Mouse (Mus musculus) erythroblast, embryonic 14.5 days (primary cell): ENCODE measurements around the gene H2-Eb2. TPM values are rescaled to one million over a fixed set of nuclear protein-coding genes. Genes with fewer than 3 reads are reported as not detected.

Experiments used
- H3K27me3 ChIP-seq: 2 replicates; pipeline ENCODE4 v1.6.1; 2012; ENCODE audit warnings: inconsistent platforms; ENCODE audit not compliant: control insufficient read depth
- H3K36me3 ChIP-seq: 2 replicates; pipeline ENCODE4 v1.6.1; 2012; ENCODE audit warnings: mild to moderate bottlenecking, inconsistent platforms; ENCODE audit not compliant: control insufficient read depth
- H3K4me1 ChIP-seq: 2 replicates; pipeline ENCODE4 v1.6.1; 2012; ENCODE audit warnings: inconsistent platforms; ENCODE audit not compliant: control insufficient read depth
- H3K4me3 ChIP-seq: replicated peaks from 2 replicates; pipeline ENCODE3; 2012; ENCODE audit warnings: moderate library complexity, mild to moderate bottlenecking, inconsistent platforms
- H3K9me3 ChIP-seq: 2 replicates; pipeline ENCODE4 v1.6.1; 2012; ENCODE audit warnings: low read length, inconsistent platforms, mixed read lengths; ENCODE audit not compliant: control insufficient read depth
- GATA1 ChIP-seq: IDR thresholded peaks from 2 replicates; pipeline ENCODE4 v1.6.1; 2012; ENCODE audit warnings: low read length, inconsistent platforms, mixed read lengths
- TAL1 ChIP-seq: IDR thresholded peaks from 3 replicates; pipeline ENCODE4 v1.6.1; 2012; ENCODE audit warnings: low read length, inconsistent platforms, mixed read lengths
- polyA plus RNA-seq: library from polyadenylated mRNA; stranded (reverse); fragments of >175 nt; gene quantifications from 2 replicates; pipeline ENCODE4 v1.2.3, GENCODE M21; 2012

H2-Eb2 gene
- polyA plus RNA-seq, 1 experiment: not detected

DNA sequence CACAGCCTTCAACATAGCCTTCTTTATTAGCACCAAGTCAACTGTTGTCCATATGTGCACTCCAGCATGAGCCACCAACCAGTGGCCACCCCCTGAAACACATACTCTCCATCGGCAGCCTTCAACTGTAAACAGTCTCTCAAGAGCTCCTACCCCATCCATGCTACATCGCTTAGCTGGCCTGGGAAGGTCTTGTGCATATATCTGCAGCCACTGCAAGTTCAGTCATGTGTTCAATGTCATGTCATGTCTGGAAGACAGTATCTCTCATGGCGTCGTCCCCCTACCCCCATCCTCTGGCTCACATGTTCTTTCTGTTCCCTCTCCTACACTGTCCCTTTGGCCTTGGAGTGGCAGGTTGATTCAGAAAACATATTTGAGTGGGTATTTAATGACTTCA, 19.4 kb downstream of the H2-Eb2 start:
- Histone ChIP-seq H3K4me1 (no peaks in the 10 kb centered on the region), H3K4me3 (no peak overlapping the region), H3K27me3 (no peaks in the 10 kb centered on the region), H3K9me3 (no peaks in the 10 kb centered on the region), H3K36me3 (no peaks in the 10 kb centered on the region)
- no peak for TF ChIP-seq TAL1
- no peak for TF ChIP-seq GATA1

DNA sequence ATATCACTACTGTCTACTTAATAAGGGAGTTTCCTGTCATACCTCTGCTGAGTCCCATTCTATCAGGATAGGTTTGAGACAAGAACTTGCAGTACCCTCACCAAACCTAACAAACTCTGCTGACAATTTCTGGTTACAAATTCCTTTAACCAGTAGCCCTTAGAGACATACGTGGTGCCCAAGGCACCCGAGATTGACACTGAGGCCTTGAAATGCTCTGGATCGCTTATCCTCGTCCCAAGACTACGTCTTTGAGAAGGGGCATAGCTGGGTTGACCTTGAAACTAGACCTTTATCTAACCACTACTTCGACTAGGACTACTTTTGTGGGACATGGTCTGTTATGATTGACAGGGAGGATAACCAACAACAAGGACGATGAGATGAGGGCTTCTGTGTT, 20.0 kb downstream of the H2-Eb2 start:
- Histone ChIP-seq H3K27me3 (no peaks in the 10 kb centered on the region), H3K4me1 (no peaks in the 10 kb centered on the region)

DNA sequence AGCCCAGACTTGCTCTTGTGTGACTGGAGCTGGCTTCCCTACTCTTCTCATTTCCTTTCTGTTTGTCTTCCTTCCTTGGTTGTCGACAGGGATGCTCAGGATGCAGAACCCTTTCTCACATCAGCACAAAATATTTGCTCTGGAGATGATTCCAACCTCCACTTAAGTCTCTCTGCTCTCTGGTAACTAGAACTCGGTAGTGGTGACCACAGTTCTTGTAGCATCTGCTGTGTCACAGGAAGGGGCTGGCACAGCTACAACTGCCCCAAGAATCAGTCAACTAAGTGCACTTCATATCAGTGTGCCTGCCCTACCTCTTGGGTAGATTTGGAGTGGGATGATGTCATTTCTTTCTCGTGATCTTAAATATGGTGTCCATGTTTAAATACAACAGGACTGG, 20.6 kb downstream of the H2-Eb2 start:
- Histone ChIP-seq H3K9me3 (no peaks in the 10 kb centered on the region), H3K4me1 (no peaks in the 10 kb centered on the region), H3K4me3 (no peak overlapping the region), H3K27me3 (no peaks in the 10 kb centered on the region), H3K36me3 (no peaks in the 10 kb centered on the region)
- TF ChIP-seq GATA1 (no peak), TAL1 (no peak)

More for the DNA sequence above, 20.0 kb downstream of the H2-Eb2 start:
- Histone ChIP-seq H3K9me3 (no peaks in the 10 kb centered on the region), H3K36me3 (no peaks in the 10 kb centered on the region), H3K4me3 (no peak overlapping the region)
- TF ChIP-seq GATA1: no peak
- TF ChIP-seq TAL1: no peak

DNA sequence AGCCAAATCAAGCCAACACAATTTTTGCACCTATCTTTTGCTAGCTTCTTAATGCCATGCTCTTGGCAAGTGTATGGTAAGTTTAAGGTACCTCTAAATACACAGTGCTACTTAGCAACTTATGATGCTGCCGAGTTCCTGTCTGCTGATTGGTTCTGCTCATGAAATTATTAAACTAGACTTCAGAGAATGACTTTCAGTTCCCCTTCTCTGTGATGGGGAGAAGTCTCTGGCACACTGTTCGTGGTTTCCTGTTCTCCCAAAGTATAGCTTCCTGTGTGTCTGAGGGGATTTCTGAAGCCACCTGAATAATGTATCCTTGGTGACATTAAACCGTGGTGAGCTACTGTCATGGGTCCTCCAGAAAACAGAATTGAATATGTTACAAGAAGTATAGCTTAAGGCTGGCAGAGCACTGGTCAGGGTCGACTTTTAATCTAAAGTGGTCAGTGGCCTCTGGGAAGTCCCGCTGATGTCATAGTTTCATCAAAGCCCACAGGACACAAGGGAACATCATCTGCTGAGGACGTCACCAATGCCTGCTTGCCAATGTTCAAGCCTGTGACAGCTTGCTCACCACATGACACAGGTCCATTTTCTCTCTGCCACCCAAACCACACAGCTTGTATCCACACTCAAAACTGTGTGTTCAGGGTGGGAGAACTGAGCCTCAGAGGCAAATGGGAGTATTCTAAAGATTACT, 22.3 kb downstream of the H2-Eb2 start:
- no peak overlapping the region for H3K4me3 ChIP-seq
- H3K36me3 ChIP-seq: no peaks in the 10 kb centered on the region
- no peaks in the 10 kb centered on the region for H3K4me1 ChIP-seq
- no peaks in the 10 kb centered on the region for H3K27me3 ChIP-seq
- no peak for TF ChIP-seq TAL1
- TF ChIP-seq GATA1: no peak
- no peaks in the 10 kb centered on the region for H3K9me3 ChIP-seq

DNA sequence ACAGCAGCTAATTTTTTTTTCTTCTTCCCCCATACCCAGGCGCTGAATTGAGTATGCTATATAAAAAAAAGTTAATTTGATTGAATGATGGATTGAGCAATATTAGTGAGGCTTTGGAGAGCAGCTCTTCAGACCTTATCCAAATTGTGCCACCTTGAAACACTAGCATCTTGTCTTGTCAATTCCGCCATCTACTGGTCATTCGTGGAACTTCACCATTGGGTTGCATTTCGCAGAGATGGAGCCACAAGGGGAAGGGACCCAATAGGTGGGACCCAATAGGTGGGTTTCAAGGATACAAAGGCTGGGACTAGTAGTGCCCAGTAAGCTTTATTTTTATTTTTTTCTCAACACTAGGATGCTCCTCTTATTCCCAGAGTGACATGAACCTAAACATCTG, 24.0 kb downstream of the H2-Eb2 start:
- TF ChIP-seq TAL1 (no peak), GATA1 (no peak)
- Histone ChIP-seq H3K27me3 (no peaks in the 10 kb centered on the region), H3K4me1 (no peaks in the 10 kb centered on the region)

DNA sequence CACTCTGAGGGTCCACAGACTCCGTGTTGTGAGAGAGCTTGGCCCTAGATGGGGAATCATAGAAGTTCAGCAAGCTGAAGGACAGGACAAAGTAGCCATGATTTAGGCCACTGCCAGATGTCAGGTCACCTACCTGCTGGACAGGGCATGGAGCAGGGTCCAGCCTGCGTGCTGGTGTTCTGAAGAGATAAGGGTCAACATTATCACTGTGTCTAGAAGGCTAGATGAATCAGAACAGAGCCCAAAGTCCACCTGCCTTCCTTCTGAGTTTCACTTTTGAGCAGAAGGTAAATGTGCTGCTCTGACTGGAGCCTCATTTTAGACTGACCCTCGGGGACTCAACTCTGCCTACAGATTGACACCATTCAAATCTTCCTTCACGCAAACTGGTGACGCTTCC, 29.1 kb downstream of the H2-Eb2 start, which contains the start of gene Btnl2:
TSS of gene Btnl2 (plus strand) at position 284 of the 400 bp plus-strand sequence.
- no peaks in the 10 kb centered on the region for H3K27me3 ChIP-seq
- H3K4me1 ChIP-seq: no peaks in the 10 kb centered on the region
- H3K9me3 ChIP-seq: no peaks in the 10 kb centered on the region
- H3K4me3 ChIP-seq: no peak within 1 kb of the TSS
- H3K36me3 ChIP-seq: no peaks in the 10 kb centered on the region
- no peak for TF ChIP-seq GATA1
- no peak for TF ChIP-seq TAL1

More for the DNA sequence above, 24.0 kb downstream of the H2-Eb2 start:
- Histone ChIP-seq H3K36me3 (no peaks in the 10 kb centered on the region), H3K4me3 (no peak overlapping the region), H3K9me3 (no peaks in the 10 kb centered on the region)

DNA sequence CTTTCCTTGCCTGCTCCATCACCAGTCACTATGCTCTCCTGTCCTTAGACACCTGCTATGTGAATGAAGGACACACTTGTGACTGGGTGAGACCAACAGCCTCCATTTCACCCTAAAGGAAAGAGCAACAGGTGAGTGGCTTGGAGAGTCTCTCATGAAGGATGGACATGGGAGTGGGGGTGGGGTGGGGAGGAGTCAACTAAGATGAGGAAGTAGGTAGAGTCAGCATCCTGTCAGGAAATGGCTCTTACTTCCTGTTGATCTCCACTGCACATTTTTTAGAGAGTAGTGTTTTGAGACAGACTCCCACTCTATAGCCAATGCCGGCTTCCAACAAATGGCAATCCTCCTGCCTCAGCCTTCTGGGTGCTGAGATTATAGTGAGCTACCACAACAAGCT, 29.5 kb downstream of the H2-Eb2 start:
- TF ChIP-seq TAL1: no peak
- no peak for TF ChIP-seq GATA1
- H3K9me3 ChIP-seq: no peaks in the 10 kb centered on the region
- H3K4me3 ChIP-seq: no peak overlapping the region
- H3K4me1 ChIP-seq: no peaks in the 10 kb centered on the region
- no peaks in the 10 kb centered on the region for H3K27me3 ChIP-seq
- no peaks in the 10 kb centered on the region for H3K36me3 ChIP-seq

DNA sequence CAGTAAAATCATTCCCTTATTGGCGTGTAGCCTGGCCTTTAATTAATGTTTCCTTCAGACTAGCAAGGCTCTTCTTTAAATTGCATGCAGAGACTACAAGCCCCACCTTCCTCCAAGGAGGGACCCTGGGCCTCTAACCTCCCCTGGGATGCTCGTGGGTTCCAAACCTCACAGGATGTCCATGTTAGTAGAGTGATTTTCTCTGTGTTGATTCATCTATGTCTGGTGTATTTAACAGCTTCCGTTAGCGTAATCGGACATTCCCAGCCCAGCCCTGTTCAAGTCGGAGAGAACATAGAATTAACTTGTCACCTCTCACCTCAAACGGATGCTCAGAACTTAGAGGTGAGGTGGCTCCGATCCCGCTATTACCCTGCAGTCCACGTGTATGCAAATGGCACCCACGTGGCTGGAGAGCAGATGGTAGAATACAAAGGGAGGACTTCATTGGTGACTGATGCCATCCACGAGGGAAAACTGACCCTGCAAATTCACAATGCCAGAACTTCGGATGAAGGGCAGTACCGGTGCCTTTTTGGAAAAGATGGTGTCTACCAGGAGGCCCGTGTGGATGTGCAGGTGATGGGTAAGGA, 37.6 kb downstream of the H2-Eb2 start:
- Histone ChIP-seq H3K4me3 (no peak overlapping the region), H3K9me3 (no peaks in the 10 kb centered on the region), H3K27me3 (no peaks in the 10 kb centered on the region; the same call in 1 of the 2 replicates), H3K4me1 (no peaks in the 10 kb centered on the region), H3K36me3 (no peaks in the 10 kb centered on the region)
- no peak for TF ChIP-seq TAL1
- TF ChIP-seq GATA1: no peak

DNA sequence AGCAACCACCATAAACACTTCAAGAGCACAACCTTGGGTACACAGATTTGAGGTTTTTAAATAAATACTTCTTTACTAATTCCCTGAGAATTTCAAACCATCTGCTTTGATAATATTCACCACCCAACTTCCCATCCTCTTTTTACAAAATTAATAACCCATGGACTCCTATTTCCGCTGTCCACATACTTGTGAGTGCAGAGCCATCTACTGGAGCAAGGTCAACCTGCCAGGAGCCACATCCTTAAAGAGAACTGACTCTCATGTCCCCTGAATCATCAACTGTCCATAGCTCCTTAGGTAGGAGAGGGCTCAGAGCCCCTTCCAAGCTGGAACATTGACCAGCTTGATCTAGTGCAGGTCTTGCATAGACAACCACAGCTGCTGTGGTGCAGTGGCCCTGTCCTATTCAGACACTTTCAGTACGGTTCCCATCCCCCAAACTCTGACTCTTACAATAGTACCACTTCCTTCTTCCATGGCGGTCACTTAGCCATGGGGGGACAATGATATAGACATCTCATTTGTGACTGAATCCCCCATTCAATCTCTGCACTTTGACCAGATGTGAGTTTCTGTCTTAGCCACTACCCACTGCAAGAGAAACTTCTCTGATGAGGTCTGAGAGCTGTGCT, 38.3 kb downstream of the H2-Eb2 start:
- Histone ChIP-seq H3K36me3 (no peaks in the 10 kb centered on the region), H3K4me3 (no peak overlapping the region), H3K27me3 (no peaks in the 10 kb centered on the region; the same call in 1 of the 2 replicates), H3K4me1 (no peaks in the 10 kb centered on the region), H3K9me3 (no peaks in the 10 kb centered on the region)
- TF ChIP-seq TAL1 (no peak), GATA1 (no peak)
